Mouse (Mus musculus) bone marrow, adult 2 months (tissue): ENCODE data around the gene Zfp354a.

Experiments
- CTCF ChIP-seq: fragments of 200-500 bp; IDR thresholded peaks from 2 replicates; pipeline ENCODE4 v1.5.1; 2011; ENCODE audit warnings: low read length, control low read depth; ENCODE audit not compliant: control insufficient read depth, insufficient read depth
- POLR2A ChIP-seq: fragments of 200-500 bp; IDR thresholded peaks from 2 replicates; pipeline ENCODE4 v1.6.1; 2011; ENCODE audit warnings: low read depth, mild to moderate bottlenecking, control low read depth, low read length, borderline replicate concordance; ENCODE audit not compliant: control insufficient read depth

- TF ChIP-seq POLR2A (no peak), CTCF (no peak)
Measured at GRCm38 (mm10) chr11:51110621-51111020, 51.6 kb downstream of the Zfp354a start.
